Mouse (Mus musculus): ENCODE measurements around the gene Rbfox2.

- TF ChIP-seq CTCF (IDR thresholded peaks at IDR 0.05; ENCODE audit: low read depth, low read length) (no peak), GATA1 (IDR thresholded peaks at IDR 0.05; ENCODE audit: borderline replicate concordance, low read length) (no peak), GATA2 (IDR thresholded peaks at IDR 0.05; ENCODE audit: borderline replicate concordance, low read depth, low read length) (no peak)
Measured at GRCm38 (mm10) chr15:77293493-77293892, 13.3 kb downstream of the Rbfox2 start.

All from G1E (cell line).